Mouse (Mus musculus) heart, adult 2 months (tissue): ENCODE data around the gene Olfr70.

ENCODE experiments used
- CTCF ChIP-seq: fragments of 200-600 bp; IDR thresholded peaks from 2 replicates; pipeline ENCODE4 v1.8.1; 2022; ENCODE audit warnings: antibody characterized with exemption, mild to moderate bottlenecking, moderate library complexity
- EP300 ChIP-seq: fragments of 200-500 bp; IDR thresholded peaks from 2 replicates; pipeline ENCODE4 v1.6.1; 2011; ENCODE audit warnings: low read depth, low read length, control low read depth; ENCODE audit not compliant: insufficient read depth
- POLR2A ChIP-seq: fragments of 200-500 bp; IDR thresholded peaks from 2 replicates; pipeline ENCODE4 v1.6.1; 2011; ENCODE audit warnings: mild to moderate bottlenecking, low read depth, low read length, control low read depth; ENCODE audit not compliant: insufficient read depth

DNA sequence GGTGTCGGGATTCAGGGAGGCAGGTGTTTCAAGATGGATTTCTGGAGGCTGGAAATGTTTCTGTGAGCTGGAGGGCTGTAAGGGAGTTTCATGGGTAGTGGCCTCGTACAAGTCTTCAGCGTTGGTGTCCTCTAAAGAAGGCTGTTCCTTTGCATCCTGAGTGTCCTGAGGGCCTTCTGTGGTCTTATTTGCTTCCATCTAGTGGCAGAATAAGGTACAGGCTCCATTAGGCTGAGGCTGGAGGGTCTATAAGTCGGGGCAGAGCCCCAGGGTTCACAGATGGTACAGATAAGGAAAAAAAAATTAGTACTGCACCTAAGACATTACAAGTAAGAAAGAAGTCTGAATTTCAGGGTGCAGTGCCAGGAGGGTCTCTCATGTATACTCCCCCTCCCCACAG, 34.2 kb downstream of the Olfr70 start:
- TF ChIP-seq CTCF = peak; percentile 69
- TF ChIP-seq EP300 = no peak
- TF ChIP-seq POLR2A = no peak
